ENCODE assay signal across 11 mouse cellular contexts in genomic region chr9:45607337-45607736, GRCm38 (mm10).
DNase-seq lines count a peak whose midpoint lies in the region; ATAC-seq and TF ChIP-seq lines count a peak whose summit lies in the region.
"Had no signal": no experiment of that assay in that cellular context is flagged by ENCODE, and none has a peak within 500 bp of the region (broad histone marks: within the 10 kb centered on the region; RNA-seq: fewer than 3 reads in every experiment).

No protein-coding gene starts in this region.

- H3K4me3 ChIP-seq in heart, embryonic 11.5 days (ENCODE audit: low read depth, low read length) = no peak overlapping the region
- no peak overlapping the region for H3K4me3 ChIP-seq in lung, postnatal 0 days (ENCODE audit: low read depth, low read length)
- no peak overlapping the region for H3K4me3 ChIP-seq in hindbrain, postnatal 0 days (ENCODE audit: low read length)
- no peak overlapping the region for H3K4me3 ChIP-seq in liver, embryonic 12.5 days
- H3K4me3 ChIP-seq: intestine, embryonic 15.5 days had no signal

- H3K27ac ChIP-seq in heart, embryonic 11.5 days (ENCODE audit: low read depth, low read length) = no peak overlapping the region
- no peak overlapping the region for H3K27ac ChIP-seq in lung, postnatal 0 days (ENCODE audit: low read length)
- peak overlapping the region; percentile 79; the same call in 1 of the 2 replicates for H3K27ac ChIP-seq in hindbrain, postnatal 0 days
- H3K27ac ChIP-seq in liver, embryonic 12.5 days = no peak overlapping the region
- H3K27ac ChIP-seq: intestine, embryonic 15.5 days had no signal

- TF ChIP-seq EP300 in lung, postnatal 0 days (IDR thresholded peaks at IDR 0.05) = no peak

- no peaks in the 10 kb centered on the region for H3K4me1 ChIP-seq in heart, embryonic 11.5 days (ENCODE audit: control insufficient read depth, insufficient read depth, low read length)
- no peaks in the 10 kb centered on the region for H3K4me1 ChIP-seq in lung, postnatal 0 days (ENCODE audit: insufficient read depth, low read depth, low read length)
- H3K4me1 ChIP-seq in hindbrain, postnatal 0 days (ENCODE audit: insufficient read depth, low read length) = peaks cover 32% of the 10 kb centered on the region
- no peaks in the 10 kb centered on the region for H3K4me1 ChIP-seq in liver, embryonic 12.5 days
- H3K4me1 ChIP-seq: intestine, embryonic 15.5 days had no signal

- no peaks in the 10 kb centered on the region for H3K9me3 ChIP-seq in heart, embryonic 11.5 days (replicated peaks; ENCODE audit: control insufficient read depth, low read length)
- no peaks in the 10 kb centered on the region for H3K9me3 ChIP-seq in lung, postnatal 0 days (ENCODE audit: low read length)
- H3K9me3 ChIP-seq in hindbrain, postnatal 0 days (ENCODE audit: low read length) = no peaks in the 10 kb centered on the region
- no peaks in the 10 kb centered on the region for H3K9me3 ChIP-seq in liver, embryonic 12.5 days (replicated peaks)
- H3K9me3 ChIP-seq: intestine, embryonic 15.5 days had no signal

- peak; percentile 91 for DNase-seq in heart, adult 11 months
- DNase-seq in lung, postnatal 10 days = peak; percentile 43
- no peak for DNase-seq in lung, postnatal 0 days (ENCODE audit: low spot score)
- DNase-seq in cerebellum, postnatal 25 days = peak; percentile 83 to 88
- DNase-seq in hindbrain, postnatal 0 days (ENCODE audit: low spot score) = peak; percentile 39
- DNase-seq in right cerebral cortex, postnatal 36 days (ENCODE audit: low spot score in 2 of 2) = no peak
- DNase-seq: gastrocnemius, postnatal 25 days; thymus, postnatal 4 days had no signal

- H3K36me3 ChIP-seq in heart, embryonic 11.5 days (ENCODE audit: control insufficient read depth, insufficient read depth, low read length) = no peaks in the 10 kb centered on the region
- H3K36me3 ChIP-seq in lung, postnatal 0 days (ENCODE audit: insufficient read depth, low read length) = no peaks in the 10 kb centered on the region
- H3K36me3 ChIP-seq in hindbrain, postnatal 0 days (ENCODE audit: insufficient read depth, low read length) = no peaks in the 10 kb centered on the region
- H3K36me3 ChIP-seq in liver, embryonic 12.5 days = no peaks in the 10 kb centered on the region
- H3K36me3 ChIP-seq: intestine, embryonic 15.5 days had no signal

- no peak for TF ChIP-seq CTCF in lung, postnatal 0 days (IDR thresholded peaks at IDR 0.05)
- no peak for TF ChIP-seq CTCF in hindbrain, postnatal 0 days (IDR thresholded peaks at IDR 0.05; ENCODE audit: low read depth)

- H3K9ac ChIP-seq in heart, embryonic 11.5 days (ENCODE audit: low read depth, low read length) = no peak overlapping the region
- no peak overlapping the region for H3K9ac ChIP-seq in lung, postnatal 0 days (replicated peaks; ENCODE audit: low read depth)
- H3K9ac ChIP-seq in hindbrain, postnatal 0 days (replicated peaks; ENCODE audit: low read length) = no peak overlapping the region
- H3K9ac ChIP-seq in liver, embryonic 12.5 days = no peak overlapping the region
- H3K9ac ChIP-seq: intestine, embryonic 15.5 days had no signal

- no peak for ATAC-seq in heart, embryonic 11.5 days (replicated peaks; ENCODE audit: insufficient number of reproducible peaks, low FRiP score, low TSS enrichment)
- ATAC-seq in lung, postnatal 0 days = no peak
- no peak for ATAC-seq in hindbrain, postnatal 0 days
- ATAC-seq in liver, embryonic 12.5 days = no peak
- ATAC-seq: intestine, embryonic 15.5 days had no signal

- H3K27me3 ChIP-seq in heart, embryonic 11.5 days (ENCODE audit: control insufficient read depth, insufficient read depth, low read length) = 0 out of 2 replicates have a peak, but pooled peaks cover 3% of the 10 kb centered on the region
- H3K27me3 ChIP-seq in lung, postnatal 0 days (replicated peaks; ENCODE audit: insufficient read depth, low read length) = no peaks in the 10 kb centered on the region
- no peaks in the 10 kb centered on the region for H3K27me3 ChIP-seq in hindbrain, postnatal 0 days (ENCODE audit: insufficient read depth, low read length)
- H3K27me3 ChIP-seq in liver, embryonic 12.5 days (replicated peaks) = no peaks in the 10 kb centered on the region; the same call in 1 of the 2 replicates
- H3K27me3 ChIP-seq: intestine, embryonic 15.5 days had no signal

- H3K4me2 ChIP-seq in heart, embryonic 11.5 days = no peak overlapping the region
- H3K4me2 ChIP-seq in lung, postnatal 0 days (replicated peaks; ENCODE audit: low read depth, low read length) = no peak overlapping the region
- no peak overlapping the region for H3K4me2 ChIP-seq in hindbrain, postnatal 0 days (ENCODE audit: low read depth, low read length)
- H3K4me2 ChIP-seq in liver, embryonic 12.5 days = no peak overlapping the region
- H3K4me2 ChIP-seq: intestine, embryonic 15.5 days had no signal

Comparison
In these comparisons a context has a peak if more than half of its experiments do, and no peak if none do; other contexts are left out.
1. DNase-seq: peak in heart, adult 11 months (single experiment), lung, postnatal 10 days (single experiment), cerebellum, postnatal 25 days (2 of 2) and hindbrain, postnatal 0 days (single experiment); none in lung, postnatal 0 days (single experiment) and right cerebral cortex, postnatal 36 days (0 of 2).